Mouse (Mus musculus): Measurements from ENCODE around the gene Abcb11. TPM values are rescaled to one million over a fixed set of nuclear protein-coding genes. Genes with fewer than 3 reads are reported as not detected.

Abcb11 gene
- total RNA-seq, 2 experiments from 2014 or later, result 0.12 TPM; not detected in 1

- intact Hi-C loops (cut with DNase I), result no loop called here
- DNase-seq, result no peak
Measured at GRCm38 (mm10) chr2:69193555-69193954, 148.9 kb downstream of the Abcb11 start.

DNA sequence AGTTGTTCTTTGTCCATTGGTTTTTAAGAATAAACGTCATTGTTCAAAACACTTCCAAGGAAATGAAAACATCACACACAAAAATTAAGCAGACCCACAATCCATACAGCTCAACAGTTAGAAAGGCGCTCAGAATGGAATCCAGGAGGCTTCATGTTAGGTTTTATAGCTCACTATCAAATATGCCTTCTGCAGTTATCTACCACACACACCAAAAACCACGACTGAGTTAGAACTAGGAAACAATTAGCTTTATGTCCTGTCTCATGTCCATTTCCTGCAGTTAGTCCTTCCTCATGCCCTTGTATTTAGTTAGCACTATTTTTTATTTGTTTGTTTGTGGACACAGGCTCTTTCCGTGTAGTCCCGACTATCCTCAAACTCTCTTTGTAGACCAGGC is 151.4 kb downstream of the Abcb11 start:
- intact Hi-C loops (cut with DNase I), result no loop called here
- DNase-seq, result no peak

- no peak for DNase-seq
- intact Hi-C loops (cut with DNase I), result no loop called here
Measured at GRCm38 (mm10) chr2:69189222-69189621, 153.2 kb downstream of the Abcb11 start.

DNA sequence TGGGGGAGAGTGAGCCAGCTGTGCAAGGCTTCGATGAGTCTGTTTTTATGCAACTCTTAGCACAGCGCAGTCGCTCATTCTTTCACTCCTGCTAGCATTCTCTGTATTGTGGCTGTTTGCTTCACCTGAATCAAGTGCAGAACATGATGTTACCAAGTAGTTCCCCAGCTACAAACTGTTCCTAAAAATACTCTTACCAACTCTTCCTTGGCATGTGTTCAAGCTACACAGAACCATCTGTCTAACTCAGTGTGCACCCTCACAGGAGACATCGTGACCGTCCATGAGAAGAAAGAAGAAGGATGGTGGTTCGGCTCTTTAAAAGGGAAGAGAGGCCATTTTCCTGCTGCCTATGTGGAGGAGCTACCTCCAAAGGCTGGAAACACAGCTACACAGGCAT is 153.7 kb downstream of the Abcb11 start:
- DNase-seq, result no peak
- intact Hi-C loops (cut with DNase I), result no loop called here

Other genes with a start within 250 kb of the Abcb11 start
- 1 to 10 TPM; 2.8 to 3.6 TPM for gene Nostrin, start 206.8 kb downstream of the Abcb11 start, total RNA-seq (2021)
- 1 to 10 TPM; 6.8 to 7.9 TPM for gene Spc25, start 136.4 kb downstream of the Abcb11 start, total RNA-seq (2021)
- gene G6pc2, start 131.5 kb downstream of the Abcb11 start, total RNA-seq (2021), result not detected
- not detected for gene Dhrs9, start 37.8 kb upstream of the Abcb11 start, total RNA-seq (2021)
- gene Lrp2, start 243.4 kb upstream of the Abcb11 start, total RNA-seq (2021), result under 1 TPM; 0.34 to 0.54 TPM